Mouse (Mus musculus) liver, postnatal 0 days (tissue): ENCODE data around the gene Twsg1. TPM values are rescaled to one million over a fixed set of nuclear protein-coding genes. Genes with fewer than 3 reads are reported as not detected.

ENCODE experiments used
- ATAC-seq: fragments of 200-750 bp; cut with Nextera tagmentation; 2 replicates; pipeline ENCODE4 v1.8.0; 2017; ENCODE audit warnings: mild to moderate bottlenecking, moderate library complexity
- DNase-seq: peaks from one replicate; pipeline ENCODE4 v3.0.0-alpha.2; 2016
- H3K27ac ChIP-seq: fragments of 300-500 bp; sonication (generic); 2 replicates; pipeline ENCODE4 v1.5.1; 2014; ENCODE audit warnings: antibody characterized with exemption, moderate library complexity, mild to moderate bottlenecking, low read depth
- H3K27me3 ChIP-seq: fragments of 300-500 bp; sonication (generic); 2 replicates; pipeline ENCODE4 v1.6.1; 2014; ENCODE audit warnings: low read length, control low read depth, mixed read lengths; ENCODE audit not compliant: insufficient read depth
- H3K36me3 ChIP-seq: fragments of 300-500 bp; sonication (generic); replicated peaks from 2 replicates; pipeline ENCODE4 v1.6.1; 2014; ENCODE audit warnings: mild to moderate bottlenecking, control low read depth, low read length, moderate library complexity, mixed read lengths; ENCODE audit not compliant: insufficient read depth
- H3K4me1 ChIP-seq: fragments of 300-500 bp; sonication (generic); 2 replicates; pipeline ENCODE4 v1.6.1; 2014; ENCODE audit warnings: antibody characterized with exemption, mild to moderate bottlenecking, control low read depth; ENCODE audit not compliant: insufficient read depth
- H3K4me2 ChIP-seq: fragments of 300-500 bp; sonication (generic); 2 replicates; pipeline ENCODE4 v1.6.1; 2014; ENCODE audit warnings: low read depth, mild to moderate bottlenecking, low read length, moderate library complexity, mixed read lengths
- H3K4me3 ChIP-seq: fragments of 300-500 bp; sonication (generic); 2 replicates; pipeline ENCODE4 v1.5.1; 2014; ENCODE audit warnings: low read depth, low read length
- H3K9ac ChIP-seq: fragments of 300-500 bp; sonication (generic); replicated peaks from 2 replicates; pipeline ENCODE4 v1.6.1; 2014; ENCODE audit warnings: mild to moderate bottlenecking, moderate library complexity
- H3K9me3 ChIP-seq: fragments of 300-500 bp; sonication (generic); 2 replicates; pipeline ENCODE4 v1.6.1; 2016; ENCODE audit warnings: mild to moderate bottlenecking, control low read depth, low read length, mixed read lengths
- CTCF ChIP-seq: sonication (generic); IDR thresholded peaks from 2 replicates; pipeline ENCODE4 v1.5.1; 2016; ENCODE audit warnings: antibody characterized with exemption, low read depth
- EP300 ChIP-seq: IDR thresholded peaks from 2 replicates; pipeline ENCODE4 v1.6.1; 2016; ENCODE audit warnings: antibody characterized with exemption, low read depth, mild to moderate bottlenecking
- WGBS: fragments of 180-500 bp; shearing (Covaris S2); extraction: QIAGEN DNeasy Blood & Tissue Kit; methylation state at CpG from one replicate; pipeline ENCODE4 v1.1.7; 2014; ENCODE audit not compliant: insufficient replicate concordance; 5-methylcytosine and 5-hydroxymethylcytosine counted together
- polyA plus RNA-seq: library from polyadenylated mRNA; unstranded; fragments of >200 nt; fragmentation: Nextera tagmentation; extraction: Ambion mirVana; gene quantifications from 2 replicates; pipeline ENCODE4 v1.2.1, GENCODE M21; 2015

Gene Twsg1
- polyA plus RNA-seq, 1 experiment from 2014 or later, result 19.4 TPM

DNA sequence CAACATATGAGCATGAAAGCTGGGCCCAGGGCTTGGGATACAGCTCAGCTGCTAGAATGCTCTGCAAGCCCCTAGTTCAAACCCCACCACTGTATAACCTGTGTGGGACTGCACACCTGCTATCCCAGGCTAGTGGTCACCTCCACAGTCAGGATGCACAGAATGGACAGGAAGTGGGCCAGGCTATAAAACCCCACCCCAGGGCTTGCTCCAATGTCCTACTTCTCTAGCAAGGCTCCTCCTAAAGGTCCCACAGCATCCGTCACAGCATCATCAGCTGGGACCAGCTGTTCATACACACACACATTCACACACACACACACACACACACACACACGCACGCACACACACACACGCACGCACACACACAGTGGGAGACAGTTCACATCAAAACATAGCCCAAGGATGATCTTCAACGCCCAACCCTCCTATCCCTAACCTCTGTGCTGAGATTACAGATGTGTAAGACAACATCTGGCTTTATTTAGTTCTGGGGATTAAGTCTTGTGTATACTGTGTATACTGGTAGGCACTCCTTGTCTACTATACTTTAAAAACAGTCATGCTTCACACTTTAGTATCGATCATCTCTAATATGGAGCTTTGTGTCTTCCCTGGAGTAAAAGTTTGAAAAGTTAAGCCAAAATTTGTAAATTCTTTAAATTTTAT lies 20.7 kb downstream of the Twsg1 start:
- H3K27me3 ChIP-seq, result no peaks in the 10 kb centered on the region
- peaks cover 22% of the 10 kb centered on the region; the same call in 1 of the 2 replicates for H3K36me3 ChIP-seq
- H3K9me3 ChIP-seq, result no peaks in the 10 kb centered on the region
- peaks cover 8% of the 10 kb centered on the region for H3K4me1 ChIP-seq
- no peak overlapping the region for H3K4me3 ChIP-seq
- ATAC-seq (no peak), DNase-seq (no peak)
- no peak overlapping the region for H3K4me2 ChIP-seq
- H3K27ac ChIP-seq, result no peak overlapping the region
- no peak overlapping the region for H3K9ac ChIP-seq
- TF ChIP-seq CTCF (no peak), EP300 (no peak)
- 79% methylated on average over 7 of the region's 7 CpGs for WGBS

DNA sequence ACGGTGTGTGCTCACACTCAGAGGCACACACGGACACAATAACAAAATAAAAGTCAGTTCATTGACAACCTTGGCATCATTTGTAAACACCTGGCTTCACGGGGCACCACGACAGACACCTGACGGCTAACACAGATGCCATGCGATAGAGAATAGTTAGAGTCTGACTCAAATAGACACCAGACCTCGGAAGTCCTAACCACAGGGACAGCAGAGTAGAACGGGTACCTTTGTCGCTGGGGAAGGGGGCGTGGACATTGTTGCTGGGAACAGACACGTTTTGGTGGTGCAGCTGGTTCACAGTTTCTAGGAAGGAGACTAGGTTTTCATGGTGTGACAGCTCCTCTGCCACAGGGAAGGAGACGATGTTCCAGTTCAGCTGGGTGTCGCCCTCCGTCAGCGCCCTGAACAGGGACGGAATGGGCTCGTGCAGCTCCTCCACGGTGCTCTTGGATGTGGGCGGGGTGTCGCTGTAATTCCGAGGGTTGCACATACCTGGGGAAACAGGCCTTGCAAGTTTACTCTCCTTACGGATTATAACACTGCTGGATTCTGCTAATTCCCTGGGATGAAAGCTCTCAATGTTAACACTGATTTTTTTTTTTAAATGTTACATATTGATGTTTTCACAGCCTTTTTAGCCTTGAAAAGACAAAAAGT lies 21.6 kb downstream of the Twsg1 start:
- H3K36me3 ChIP-seq, result peaks cover 26% of the 10 kb centered on the region; the same call in 1 of the 2 replicates
- no peak overlapping the region for H3K4me2 ChIP-seq
- DNase-seq, result no peak
- H3K9me3 ChIP-seq, result no peaks in the 10 kb centered on the region
- TF ChIP-seq EP300, result no peak
- no peak for TF ChIP-seq CTCF
- ATAC-seq, result no peak
- peaks cover 8% of the 10 kb centered on the region for H3K4me1 ChIP-seq
- H3K27me3 ChIP-seq, result no peaks in the 10 kb centered on the region
- no peak overlapping the region for H3K27ac ChIP-seq
- H3K4me3 ChIP-seq, result no peak overlapping the region
- no peak overlapping the region for H3K9ac ChIP-seq
- WGBS, result 77% methylated on average over 22 of the region's 22 CpGs

DNA sequence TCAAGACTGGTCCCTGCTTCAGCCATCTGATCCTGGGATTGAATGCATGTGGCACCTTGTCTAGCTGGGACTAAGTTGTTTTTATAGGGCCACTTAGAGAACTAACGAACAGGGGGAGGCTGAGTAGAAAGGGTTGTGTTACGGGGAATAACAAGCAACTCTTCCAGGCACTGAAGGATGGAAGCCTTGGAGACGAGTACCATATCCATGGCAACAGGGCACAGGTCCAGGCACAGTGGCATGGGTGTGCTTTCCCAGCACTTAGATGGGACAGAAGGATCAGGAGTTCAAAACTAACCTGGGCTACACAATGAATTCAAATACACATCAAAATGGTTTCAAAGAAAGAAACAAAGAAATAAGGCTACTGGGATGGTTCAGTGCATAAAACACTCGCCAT lies 23.9 kb downstream of the Twsg1 start:
- Histone ChIP-seq H3K4me1 (peaks cover 8% of the 10 kb centered on the region), H3K4me2 (no peak overlapping the region), H3K4me3 (no peak overlapping the region), H3K9ac (no peak overlapping the region), H3K36me3 (peaks cover 34% of the 10 kb centered on the region), H3K27me3 (no peaks in the 10 kb centered on the region), H3K27ac (no peak overlapping the region), H3K9me3 (no peaks in the 10 kb centered on the region)
- no peak for TF ChIP-seq EP300
- no peak for TF ChIP-seq CTCF
- ATAC-seq, result no peak
- WGBS, result 79% methylated on average over 4 of the region's 4 CpGs
- no peak for DNase-seq

DNA sequence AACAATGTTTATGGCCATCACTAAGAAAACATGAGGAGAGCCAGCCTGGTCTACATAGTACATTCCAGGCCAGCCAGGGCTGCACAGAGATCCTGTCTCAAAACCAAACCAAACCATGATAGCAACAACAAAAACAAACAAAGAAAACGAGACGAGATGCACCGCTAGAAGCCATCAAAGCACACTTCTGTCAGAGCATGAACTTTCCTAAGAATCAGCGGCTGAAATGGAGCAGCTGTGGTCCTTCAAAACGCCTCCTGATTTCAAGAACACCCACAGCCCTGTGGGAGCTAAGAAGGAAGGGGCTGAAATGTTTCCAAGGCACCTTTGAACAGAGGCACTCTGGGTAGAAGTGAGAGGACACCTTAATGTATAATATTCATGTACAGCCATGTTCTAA lies 26.8 kb downstream of the Twsg1 start:
- peaks cover 38% of the 10 kb centered on the region for H3K36me3 ChIP-seq
- ATAC-seq (no peak), DNase-seq (no peak)
- no peaks in the 10 kb centered on the region for H3K9me3 ChIP-seq
- no peak for TF ChIP-seq EP300
- TF ChIP-seq CTCF, result no peak
- WGBS, result 70% methylated on average over 5 of the region's 5 CpGs
- no peak overlapping the region for H3K9ac ChIP-seq
- no peak overlapping the region for H3K4me2 ChIP-seq
- no peak overlapping the region for H3K27ac ChIP-seq
- peaks cover 4% of the 10 kb centered on the region for H3K4me1 ChIP-seq
- H3K27me3 ChIP-seq, result no peaks in the 10 kb centered on the region
- H3K4me3 ChIP-seq, result no peak overlapping the region

DNA sequence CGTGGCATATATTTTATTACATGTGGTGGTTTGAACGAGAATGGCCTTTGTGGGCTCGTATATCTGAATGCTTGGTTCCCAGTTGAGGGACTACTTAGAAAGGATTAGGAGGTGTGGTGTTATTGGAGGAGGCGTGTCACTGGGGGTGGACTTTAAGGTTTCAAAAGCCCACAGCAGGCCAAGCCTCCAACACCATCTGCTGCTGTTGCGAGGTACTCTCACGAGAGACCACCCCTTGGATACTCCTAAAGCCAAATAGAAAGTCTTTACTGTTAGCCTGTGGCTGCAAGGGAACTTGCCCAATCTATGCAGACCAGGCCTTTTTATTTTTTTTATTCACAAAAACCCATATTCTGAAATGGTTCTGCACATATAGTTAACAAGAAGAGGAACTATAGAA lies 29.1 kb downstream of the Twsg1 start:
- no peak for TF ChIP-seq EP300
- H3K9ac ChIP-seq, result no peak overlapping the region
- H3K27ac ChIP-seq, result no peak overlapping the region
- ATAC-seq, result no peak
- no peaks in the 10 kb centered on the region for H3K27me3 ChIP-seq
- no peak overlapping the region for H3K4me3 ChIP-seq
- H3K36me3 ChIP-seq, result peaks cover 31% of the 10 kb centered on the region
- no peaks in the 10 kb centered on the region for H3K9me3 ChIP-seq
- 77% methylated on average over 6 of the region's 6 CpGs for WGBS
- peaks cover 6% of the 10 kb centered on the region for H3K4me1 ChIP-seq
- DNase-seq, result no peak
- H3K4me2 ChIP-seq, result no peak overlapping the region

DNA sequence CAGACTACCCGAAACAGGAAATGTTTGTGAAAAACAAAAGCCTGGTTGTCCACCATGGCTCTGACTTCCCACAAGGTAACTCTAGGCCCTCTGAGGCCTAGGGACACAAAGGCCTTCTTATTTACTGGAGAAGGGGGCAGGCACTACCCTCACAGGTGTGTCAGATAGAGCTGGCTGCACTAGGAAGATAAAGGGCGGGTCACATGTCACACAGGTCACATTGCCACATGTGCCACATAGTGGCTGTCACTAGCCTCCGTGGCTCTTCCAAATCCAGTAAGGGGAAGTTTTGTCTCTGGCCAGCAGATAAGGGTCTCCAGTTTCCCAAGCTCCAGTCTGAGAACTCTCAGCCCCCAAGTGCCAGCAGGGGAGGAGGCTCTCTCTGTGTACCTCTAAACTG lies 31.8 kb downstream of the Twsg1 start:
- Histone ChIP-seq H3K36me3 (peaks cover 12% of the 10 kb centered on the region), H3K4me2 (no peak overlapping the region), H3K27me3 (no peaks in the 10 kb centered on the region), H3K4me1 (peaks cover 6% of the 10 kb centered on the region), H3K9ac (no peak overlapping the region), H3K27ac (no peak overlapping the region), H3K4me3 (no peak overlapping the region), H3K9me3 (no peaks in the 10 kb centered on the region)
- 48% methylated on average over 3 of the region's 3 CpGs for WGBS
- ATAC-seq (peak; percentile 64), DNase-seq (no peak)
- TF ChIP-seq CTCF (no peak), EP300 (0 out of 2 replicates have a peak, but pooled peaks have one; percentile 20)
